Mouse (Mus musculus): ENCODE measurements at regions not wholly inside any gene's neighbourhood (a gene's known extent, or its start where the extent isn't known, plus 50 kb on each side); places are given as distances from the start of the nearest gene placed in this dataset.

GRCm38 (mm10) chr1:73755791-73756190 lies 368.5 kb downstream of the Tns1 start:
- Histone ChIP-seq H3K9me3 (no peaks in the 10 kb centered on the region), H3K4me2 (replicated peaks) (no peak overlapping the region), H3K27ac (replicated peaks) (no peak overlapping the region), H3K4me1 (no peaks in the 10 kb centered on the region), H3K4me3 (no peak overlapping the region), H3K9ac (replicated peaks) (no peak overlapping the region), H3K27me3 (no peaks in the 10 kb centered on the region), H3K36me3 (no peaks in the 10 kb centered on the region)
- WGBS = 64% methylated on average over 5 of the region's 5 CpGs
- ATAC-seq (replicated peaks) = no peak

- H3K27me3 ChIP-seq = no peaks in the 10 kb centered on the region
- no peak overlapping the region for H3K27ac ChIP-seq (replicated peaks)
- no peak for ATAC-seq (replicated peaks)
- WGBS = 65% methylated on average over 2 of the region's 2 CpGs
- no peak overlapping the region for H3K9ac ChIP-seq (replicated peaks)
- no peak overlapping the region for H3K4me3 ChIP-seq
- H3K9me3 ChIP-seq = no peaks in the 10 kb centered on the region
- H3K4me1 ChIP-seq = no peaks in the 10 kb centered on the region
- no peak overlapping the region for H3K4me2 ChIP-seq (replicated peaks)
- no peaks in the 10 kb centered on the region for H3K36me3 ChIP-seq
These were observed 369.3 kb downstream of the Tns1 start for GRCm38 (mm10) chr1:73754928-73755327.

- no peaks in the 10 kb centered on the region for H3K27me3 ChIP-seq
- 93% methylated on average over 2 of the region's 2 CpGs for WGBS
- H3K4me1 ChIP-seq = no peaks in the 10 kb centered on the region
- ATAC-seq (replicated peaks) = no peak
- no peak overlapping the region for H3K4me2 ChIP-seq (replicated peaks)
- H3K36me3 ChIP-seq = no peaks in the 10 kb centered on the region
- H3K27ac ChIP-seq (replicated peaks) = no peak overlapping the region
- no peaks in the 10 kb centered on the region for H3K9me3 ChIP-seq
- H3K4me3 ChIP-seq = no peak overlapping the region
- H3K9ac ChIP-seq (replicated peaks) = no peak overlapping the region
These were observed 371.1 kb downstream of the Tns1 start for GRCm38 (mm10) chr1:73753157-73753556.

GRCm38 (mm10) chr1:73748702-73749101 lies 375.5 kb downstream of the Tns1 start:
- no peak overlapping the region for H3K4me2 ChIP-seq (replicated peaks)

GRCm38 (mm10) chr1:73744555-73745234 lies 379.6 kb downstream of the Tns1 start:
- WGBS = 24% methylated on average over 4 of the region's 4 CpGs
- Histone ChIP-seq H3K4me2 (replicated peaks) (no peak overlapping the region), H3K9ac (replicated peaks) (no peak overlapping the region), H3K4me3 (no peak overlapping the region), H3K4me1 (peaks cover 11% of the 10 kb centered on the region), H3K36me3 (no peaks in the 10 kb centered on the region), H3K9me3 (no peaks in the 10 kb centered on the region), H3K27ac (replicated peaks) (peak overlapping the region; percentile 67), H3K27me3 (no peaks in the 10 kb centered on the region)
- peak; percentile 54; the same call in 1 of the 2 replicates for ATAC-seq (replicated peaks)

More at GRCm38 (mm10) chr1:73748702-73749101, 375.5 kb downstream of the Tns1 start:
- Histone ChIP-seq H3K9ac (replicated peaks) (no peak overlapping the region), H3K36me3 (no peaks in the 10 kb centered on the region), H3K27ac (replicated peaks) (no peak overlapping the region), H3K9me3 (no peaks in the 10 kb centered on the region), H3K4me3 (no peak overlapping the region), H3K4me1 (peaks cover 9% of the 10 kb centered on the region), H3K27me3 (no peaks in the 10 kb centered on the region)
- ATAC-seq (replicated peaks) = no peak

- Histone ChIP-seq H3K27ac (replicated peaks) (peak overlapping the region; percentile 67), H3K4me1 (peaks cover 11% of the 10 kb centered on the region), H3K9me3 (no peaks in the 10 kb centered on the region), H3K4me2 (replicated peaks) (no peak overlapping the region), H3K27me3 (no peaks in the 10 kb centered on the region), H3K36me3 (no peaks in the 10 kb centered on the region), H3K4me3 (no peak overlapping the region), H3K9ac (replicated peaks) (no peak overlapping the region)
- WGBS = 10% methylated on average over 6 of the region's 6 CpGs
- ATAC-seq (replicated peaks) = peak; percentile 86
These were observed 380.3 kb downstream of the Tns1 start for GRCm38 (mm10) chr1:73743737-73744554.

- Histone ChIP-seq H3K27me3 (no peaks in the 10 kb centered on the region), H3K36me3 (no peaks in the 10 kb centered on the region), H3K27ac (replicated peaks) (no peak overlapping the region), H3K9me3 (no peaks in the 10 kb centered on the region), H3K4me3 (no peak overlapping the region), H3K4me1 (no peaks in the 10 kb centered on the region), H3K9ac (replicated peaks) (no peak overlapping the region), H3K4me2 (replicated peaks) (no peak overlapping the region)
- no peak for ATAC-seq (replicated peaks)
These were observed 387.2 kb downstream of the Tns1 start for GRCm38 (mm10) chr1:73737083-73737482.

- Histone ChIP-seq H3K9ac (replicated peaks) (no peak overlapping the region), H3K4me2 (replicated peaks) (no peak overlapping the region), H3K27me3 (no peaks in the 10 kb centered on the region), H3K4me1 (no peaks in the 10 kb centered on the region), H3K27ac (replicated peaks) (no peak overlapping the region), H3K4me3 (no peak overlapping the region), H3K9me3 (no peaks in the 10 kb centered on the region), H3K36me3 (no peaks in the 10 kb centered on the region)
- ATAC-seq (replicated peaks) = no peak
- 93% methylated on average over 1 of the region's 1 CpGs for WGBS
These were observed 395.9 kb downstream of the Tns1 start for GRCm38 (mm10) chr1:73728377-73728776.

GRCm38 (mm10) chr1:73727781-73728180 lies 396.5 kb downstream of the Tns1 start:
- Histone ChIP-seq H3K4me2 (replicated peaks) (no peak overlapping the region), H3K27ac (replicated peaks) (no peak overlapping the region), H3K9ac (replicated peaks) (no peak overlapping the region), H3K27me3 (no peaks in the 10 kb centered on the region), H3K36me3 (no peaks in the 10 kb centered on the region), H3K9me3 (no peaks in the 10 kb centered on the region), H3K4me1 (no peaks in the 10 kb centered on the region), H3K4me3 (no peak overlapping the region)
- ATAC-seq (replicated peaks) = no peak

GRCm38 (mm10) chr1:73726658-73727057 lies 397.6 kb downstream of the Tns1 start:
- 86% methylated on average over 2 of the region's 2 CpGs for WGBS
- Histone ChIP-seq H3K4me3 (no peak overlapping the region), H3K4me1 (no peaks in the 10 kb centered on the region), H3K9ac (replicated peaks) (no peak overlapping the region), H3K27me3 (no peaks in the 10 kb centered on the region), H3K36me3 (no peaks in the 10 kb centered on the region), H3K9me3 (no peaks in the 10 kb centered on the region), H3K27ac (replicated peaks) (no peak overlapping the region), H3K4me2 (replicated peaks) (no peak overlapping the region)
- no peak for ATAC-seq (replicated peaks)

GRCm38 (mm10) chr1:73725486-73725885 lies 398.8 kb downstream of the Tns1 start:
- no peaks in the 10 kb centered on the region for H3K4me1 ChIP-seq
- H3K4me2 ChIP-seq (replicated peaks) = no peak overlapping the region
- no peak overlapping the region for H3K4me3 ChIP-seq
- H3K36me3 ChIP-seq = no peaks in the 10 kb centered on the region
- no peak overlapping the region for H3K27ac ChIP-seq (replicated peaks)
- no peak overlapping the region for H3K9ac ChIP-seq (replicated peaks)
- no peaks in the 10 kb centered on the region for H3K9me3 ChIP-seq
- 90% methylated on average over 1 of the region's 1 CpGs for WGBS
- ATAC-seq (replicated peaks) = no peak
- H3K27me3 ChIP-seq = no peaks in the 10 kb centered on the region

- Histone ChIP-seq H3K9me3 (no peaks in the 10 kb centered on the region), H3K9ac (replicated peaks) (no peak overlapping the region), H3K4me2 (replicated peaks) (no peak overlapping the region), H3K36me3 (no peaks in the 10 kb centered on the region), H3K4me1 (no peaks in the 10 kb centered on the region), H3K27me3 (no peaks in the 10 kb centered on the region), H3K4me3 (no peak overlapping the region), H3K27ac (replicated peaks) (no peak overlapping the region)
- WGBS = 74% methylated on average over 2 of the region's 2 CpGs
- ATAC-seq (replicated peaks) = no peak
These were observed 399.7 kb downstream of the Tns1 start for GRCm38 (mm10) chr1:73724551-73724950.
